Mouse (Mus musculus): ENCODE measurements around the gene Hemgn. TPM values are rescaled to one million over a fixed set of nuclear protein-coding genes. Genes with fewer than 3 reads are reported as not detected.

Hemgn gene
- polyA plus RNA-seq, 1 experiment from 2014 or later, result 0.22 TPM

DNA sequence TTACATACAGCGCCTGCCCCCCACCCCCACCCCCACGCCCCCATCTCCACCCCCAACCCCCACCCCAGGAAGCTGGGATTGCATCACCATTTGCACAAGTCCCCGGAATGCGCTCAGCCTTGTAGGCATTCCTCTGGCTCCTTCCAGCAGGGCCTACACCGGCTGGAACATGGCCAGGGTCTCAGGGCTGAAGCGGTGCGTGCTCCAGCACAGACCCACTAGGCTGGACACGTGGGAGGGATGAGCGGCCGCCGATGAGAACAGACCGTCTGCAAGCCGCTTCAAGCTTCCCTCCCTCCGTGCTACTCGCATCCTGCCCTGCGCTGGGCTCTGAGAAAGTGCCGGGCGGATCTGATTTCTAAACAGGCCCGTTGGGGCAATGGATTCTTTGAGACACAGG, 42.3 kb downstream of the Hemgn start:
- Histone ChIP-seq H3K36me3 (no peaks in the 10 kb centered on the region), H3K27me3 (peaks cover 47% of the 10 kb centered on the region), H3K4me2 (peak overlapping the region; percentile 35), H3K4me1 (replicated peaks) (peaks cover 10% of the 10 kb centered on the region; the same call in 1 of the 2 replicates), H3K4me3 (peak overlapping the region; percentile 8; the same call in 1 of the 2 replicates), H3K9ac (0 out of 2 replicates have a peak overlapping the region, but pooled peaks have one; percentile 36), H3K9me3 (no peaks in the 10 kb centered on the region), H3K27ac (no peak overlapping the region)
- peak; percentile 60 for ATAC-seq (ENCODE audit: low FRiP score)
- 4% methylated on average over 19 of the region's 19 CpGs for WGBS

DNA sequence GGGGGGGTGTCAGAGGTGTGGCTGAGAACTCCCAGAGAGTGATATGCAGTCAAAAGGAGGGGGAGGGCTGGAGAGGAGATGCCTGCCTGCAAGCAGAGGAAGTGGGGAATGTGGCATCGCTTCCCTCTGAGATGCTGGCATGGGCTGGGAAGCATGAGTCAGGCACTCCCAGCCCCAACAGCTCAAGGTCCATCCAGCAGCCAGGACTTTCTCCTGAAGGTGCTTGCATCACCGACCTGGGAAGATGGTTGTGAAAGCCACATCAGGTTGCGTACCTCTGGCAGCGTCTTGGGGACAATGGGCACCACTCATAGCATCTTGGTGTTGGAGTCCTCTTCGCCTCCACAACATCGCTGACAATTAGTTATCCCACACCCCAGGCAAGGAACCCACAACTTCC, 42.9 kb downstream of the Hemgn start:
- Histone ChIP-seq H3K4me3 (no peak overlapping the region), H3K4me1 (replicated peaks) (peaks cover 10% of the 10 kb centered on the region; the same call in 1 of the 2 replicates), H3K36me3 (no peaks in the 10 kb centered on the region), H3K27ac (no peak overlapping the region), H3K4me2 (no peak overlapping the region), H3K9me3 (no peaks in the 10 kb centered on the region), H3K9ac (no peak overlapping the region), H3K27me3 (peaks cover 53% of the 10 kb centered on the region)
- WGBS, result 54% methylated on average over 6 of the region's 6 CpGs
- ATAC-seq (ENCODE audit: low FRiP score), result no peak

DNA sequence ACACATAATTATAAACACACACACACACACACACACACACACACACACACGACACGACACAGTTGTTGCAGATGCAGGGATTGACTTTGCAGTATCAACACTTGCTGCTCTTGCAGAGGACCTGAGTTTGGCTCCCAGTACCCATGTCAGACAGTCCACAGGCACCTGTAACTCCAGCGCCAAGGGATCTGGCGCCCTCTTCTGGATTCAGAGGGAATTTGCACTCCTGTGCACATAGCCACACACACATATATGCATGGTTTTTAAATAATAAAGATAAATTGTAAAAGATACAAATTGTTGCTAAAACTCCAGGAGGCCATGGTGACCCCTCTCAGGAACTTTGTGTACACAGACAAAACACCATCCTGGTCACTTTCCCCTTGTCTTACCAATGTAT, 44.2 kb downstream of the Hemgn start:
- Histone ChIP-seq H3K9ac (no peak overlapping the region), H3K4me2 (no peak overlapping the region), H3K36me3 (no peaks in the 10 kb centered on the region), H3K4me1 (replicated peaks) (peaks cover 10% of the 10 kb centered on the region; the same call in 1 of the 2 replicates), H3K27ac (no peak overlapping the region), H3K9me3 (no peaks in the 10 kb centered on the region), H3K27me3 (peaks cover 55% of the 10 kb centered on the region), H3K4me3 (no peak overlapping the region)
- 67% methylated on average over 4 of the region's 4 CpGs for WGBS
- no peak for ATAC-seq (ENCODE audit: low FRiP score)

DNA sequence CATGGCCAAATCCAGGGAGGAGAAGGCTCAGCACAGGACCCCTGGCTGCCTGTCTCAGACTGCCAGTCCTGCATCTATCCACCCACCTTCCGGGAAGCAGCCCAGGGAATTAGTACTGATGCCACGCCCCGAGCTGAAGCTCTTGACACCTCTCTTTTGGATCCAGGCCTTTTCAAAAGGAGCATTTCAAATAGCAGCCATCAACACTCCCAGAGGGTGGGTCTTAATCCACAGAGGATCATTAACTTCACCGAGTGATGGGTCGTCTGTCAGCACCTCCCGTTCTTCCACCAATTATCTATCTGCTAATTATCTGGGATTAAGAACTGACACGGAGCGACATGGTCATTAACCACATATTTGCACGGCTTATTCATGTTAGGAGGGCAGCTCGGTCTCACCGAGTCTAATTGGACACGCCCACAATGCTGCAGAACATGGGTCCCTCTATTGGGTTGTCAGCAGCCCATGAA, 45.8 kb downstream of the Hemgn start:
- no peak for ATAC-seq (ENCODE audit: low FRiP score)
- Histone ChIP-seq H3K36me3 (no peaks in the 10 kb centered on the region), H3K27me3 (peaks cover 55% of the 10 kb centered on the region), H3K4me3 (no peak overlapping the region), H3K4me2 (peak overlapping the region; percentile 2; the same call in 1 of the 2 replicates), H3K27ac (no peak overlapping the region), H3K4me1 (replicated peaks) (peaks cover 10% of the 10 kb centered on the region; the same call in 1 of the 2 replicates), H3K9me3 (no peaks in the 10 kb centered on the region), H3K9ac (no peak overlapping the region)
- 20% methylated on average over 12 of the region's 12 CpGs for WGBS

DNA sequence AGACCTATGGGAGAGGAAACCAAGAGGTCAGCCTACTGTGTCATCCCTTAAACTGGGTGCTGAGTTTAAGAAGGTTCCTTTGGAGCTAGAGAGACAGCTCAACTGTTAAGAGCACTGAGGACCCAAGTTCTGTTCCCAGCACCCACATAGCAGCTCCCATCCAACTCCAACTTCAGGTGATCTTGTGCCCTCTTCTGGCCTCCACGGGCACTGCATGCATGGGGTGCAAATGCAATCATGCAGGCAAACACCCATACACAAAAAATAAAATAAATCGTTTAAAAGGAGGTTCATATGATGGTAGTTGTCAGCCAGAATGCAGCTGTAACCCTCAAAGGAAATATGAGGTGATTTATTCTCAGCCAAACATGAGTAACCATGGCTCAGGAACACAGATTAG, 48.9 kb downstream of the Hemgn start:
- no peaks in the 10 kb centered on the region for H3K9me3 ChIP-seq
- no peak for ATAC-seq (ENCODE audit: low FRiP score)
- peaks cover 38% of the 10 kb centered on the region for H3K27me3 ChIP-seq
- H3K4me3 ChIP-seq, result no peak overlapping the region
- no peak overlapping the region for H3K27ac ChIP-seq
- H3K4me1 ChIP-seq (replicated peaks), result peaks cover 7% of the 10 kb centered on the region; the same call in 1 of the 2 replicates
- WGBS, result 88% methylated on average over 2 of the region's 2 CpGs
- no peaks in the 10 kb centered on the region for H3K36me3 ChIP-seq
- H3K9ac ChIP-seq, result no peak overlapping the region
- no peak overlapping the region for H3K4me2 ChIP-seq

DNA sequence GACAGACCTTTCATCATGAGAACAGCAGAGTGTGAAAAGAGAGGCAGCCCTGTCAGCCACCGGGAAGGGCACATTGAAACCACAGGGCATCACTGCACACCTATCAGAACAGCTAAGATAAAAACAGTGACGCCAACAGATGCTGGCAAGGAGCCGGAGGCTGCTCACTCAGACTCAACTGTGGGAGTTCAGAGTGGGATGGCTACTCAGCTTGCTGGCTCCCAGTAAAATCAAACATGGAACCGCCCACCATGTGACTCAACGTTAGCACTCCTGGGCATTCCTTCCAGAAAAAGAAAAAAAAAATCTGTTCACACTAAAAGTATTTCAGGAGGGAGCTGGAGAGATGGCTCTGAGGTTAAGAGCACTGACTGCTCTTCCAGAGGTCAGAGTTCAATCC, 52.0 kb downstream of the Hemgn start:
- no peak overlapping the region for H3K27ac ChIP-seq
- no peak overlapping the region for H3K9ac ChIP-seq
- no peaks in the 10 kb centered on the region for H3K9me3 ChIP-seq
- H3K4me3 ChIP-seq, result no peak overlapping the region
- peaks cover 38% of the 10 kb centered on the region for H3K27me3 ChIP-seq
- ATAC-seq (ENCODE audit: low FRiP score), result no peak
- H3K4me2 ChIP-seq, result no peak overlapping the region
- no peaks in the 10 kb centered on the region for H3K36me3 ChIP-seq
- 78% methylated on average over 5 of the region's 5 CpGs for WGBS
- no peaks in the 10 kb centered on the region for H3K4me1 ChIP-seq (replicated peaks)

DNA sequence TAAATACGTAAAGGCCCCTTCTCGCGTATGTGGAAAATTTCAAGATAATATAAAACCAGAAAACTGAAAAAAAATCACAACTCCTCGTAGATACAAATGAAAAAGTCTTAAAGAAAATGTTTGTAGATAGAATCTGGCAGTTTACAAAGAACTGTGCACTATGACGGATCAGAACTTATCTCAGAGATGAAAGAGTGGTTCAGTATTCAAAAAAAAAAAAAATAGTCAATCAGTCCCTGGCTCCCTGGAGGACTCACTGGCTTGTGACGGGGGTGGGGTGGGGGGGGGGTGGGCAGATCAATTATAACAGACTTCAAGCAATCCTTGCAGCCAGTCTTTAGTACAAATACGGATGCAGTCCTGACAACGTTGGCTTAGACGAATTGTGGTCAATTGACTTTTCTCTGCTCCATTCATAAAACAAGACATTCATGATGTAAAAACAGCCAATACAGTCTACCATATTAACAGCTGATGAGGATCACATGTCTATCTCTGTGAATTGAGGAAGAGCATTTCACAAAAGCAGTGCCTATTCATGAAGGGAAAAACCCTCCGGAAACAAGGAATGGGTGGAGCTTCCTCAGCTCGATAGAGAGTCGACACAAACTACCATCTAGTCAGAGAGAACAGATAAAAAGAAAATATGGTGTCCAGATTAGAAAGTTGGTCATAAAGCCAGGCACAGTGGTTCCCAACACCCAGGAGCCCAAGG, 53.6 kb downstream of the Hemgn start:
- no peak for ATAC-seq (ENCODE audit: low FRiP score)
- no peak overlapping the region for H3K9ac ChIP-seq
- no peak overlapping the region for H3K27ac ChIP-seq
- H3K4me3 ChIP-seq, result no peak overlapping the region
- H3K36me3 ChIP-seq, result no peaks in the 10 kb centered on the region
- H3K4me1 ChIP-seq (replicated peaks), result no peaks in the 10 kb centered on the region
- WGBS, result 78% methylated on average over 12 of the region's 12 CpGs
- no peaks in the 10 kb centered on the region for H3K9me3 ChIP-seq
- peaks cover 44% of the 10 kb centered on the region for H3K27me3 ChIP-seq
- H3K4me2 ChIP-seq, result no peak overlapping the region

DNA sequence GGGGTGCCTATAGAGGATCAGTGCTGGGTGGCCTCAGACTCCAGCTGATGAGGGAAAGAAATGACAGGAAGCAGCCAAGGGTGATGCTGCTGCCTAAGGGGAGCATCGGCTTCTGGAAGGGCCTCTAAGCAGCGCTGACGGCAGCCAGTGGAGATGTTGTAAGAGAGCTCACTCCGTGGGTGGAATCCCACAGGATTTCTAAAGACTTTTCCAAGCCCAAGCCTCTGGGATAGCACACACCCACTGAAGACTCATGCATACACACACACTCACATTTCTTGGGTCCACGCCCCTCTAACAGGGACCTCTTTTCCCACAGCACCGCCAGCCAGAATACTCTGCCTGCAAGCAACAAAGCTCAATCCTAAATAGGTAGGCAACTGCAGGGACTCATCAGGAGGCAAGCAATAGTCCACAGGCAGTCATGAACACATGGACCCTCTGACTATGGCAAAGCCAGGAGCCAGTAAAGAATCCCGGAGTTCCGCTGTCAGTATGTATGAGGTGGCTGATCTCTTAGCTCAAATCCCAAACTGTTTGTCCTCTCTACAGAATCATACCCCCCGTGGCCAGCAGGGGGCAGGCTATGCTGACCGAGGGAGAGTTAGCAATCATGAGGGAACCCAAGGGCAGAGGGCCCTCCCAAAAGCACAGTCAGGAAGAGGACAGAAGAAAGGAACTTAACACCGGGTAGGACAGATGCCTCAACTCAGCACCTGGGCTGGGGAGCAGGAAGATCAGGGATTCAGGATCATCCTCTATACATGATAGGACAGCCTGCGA, 56.8 kb downstream of the Hemgn start:
- Histone ChIP-seq H3K4me2 (no peak overlapping the region), H3K4me1 (replicated peaks) (0 out of 2 replicates have a peak, but pooled peaks cover 6% of the 10 kb centered on the region), H3K27ac (no peak overlapping the region), H3K9ac (no peak overlapping the region), H3K27me3 (peaks cover 72% of the 10 kb centered on the region), H3K4me3 (no peak overlapping the region), H3K9me3 (no peaks in the 10 kb centered on the region), H3K36me3 (no peaks in the 10 kb centered on the region)
- WGBS, result 54% methylated on average over 12 of the region's 12 CpGs
- ATAC-seq (ENCODE audit: low FRiP score), result no peak

DNA sequence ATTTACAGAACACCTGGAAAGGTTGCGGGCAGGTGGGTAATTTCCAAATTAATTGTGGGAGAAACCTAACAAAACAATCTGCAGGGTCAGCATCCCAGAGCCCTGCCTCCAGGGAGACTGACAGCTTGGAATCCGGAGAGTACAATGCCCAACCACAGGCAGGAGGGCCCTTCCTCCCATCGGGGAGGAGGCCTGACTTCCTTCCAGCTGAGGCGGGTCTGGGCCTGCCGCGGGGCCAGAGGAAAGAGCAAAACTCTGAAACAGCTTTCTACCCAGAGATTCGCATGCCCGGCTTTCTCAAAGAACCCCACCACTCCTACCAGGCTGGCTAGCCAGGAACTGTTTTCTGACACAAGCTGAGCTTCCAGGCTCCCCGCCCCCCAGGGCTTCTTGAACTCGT, 60.3 kb downstream of the Hemgn start:
- 0 out of 2 replicates have a peak, but pooled peaks cover 6% of the 10 kb centered on the region for H3K4me1 ChIP-seq (replicated peaks)
- no peak overlapping the region for H3K9ac ChIP-seq
- no peak overlapping the region for H3K4me3 ChIP-seq
- H3K27me3 ChIP-seq, result peaks cover 94% of the 10 kb centered on the region
- H3K27ac ChIP-seq, result no peak overlapping the region
- 7% methylated on average over 10 of the region's 10 CpGs for WGBS
- no peak overlapping the region for H3K4me2 ChIP-seq
- H3K9me3 ChIP-seq, result no peaks in the 10 kb centered on the region
- H3K36me3 ChIP-seq, result no peaks in the 10 kb centered on the region
- ATAC-seq (ENCODE audit: low FRiP score), result no peak

DNA sequence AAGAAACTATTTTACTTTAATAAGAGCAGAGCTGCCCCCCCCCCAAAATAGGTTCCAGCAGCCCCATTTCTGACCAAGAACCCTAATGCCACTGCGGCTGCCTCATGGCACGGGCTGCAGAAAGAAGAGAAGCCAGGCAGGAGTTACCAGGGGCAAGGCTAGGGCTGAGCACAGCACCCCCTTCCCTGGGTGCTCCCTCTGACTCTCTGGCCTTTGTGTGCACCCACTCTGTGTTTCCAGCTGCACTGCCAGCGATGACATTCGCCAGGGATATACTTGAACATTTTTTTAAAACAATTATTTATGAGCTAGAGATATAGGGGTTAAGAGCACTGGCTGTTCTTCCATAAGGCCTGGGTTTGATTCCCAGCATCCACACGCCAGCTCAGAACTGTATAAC, 63.8 kb downstream of the Hemgn start:
- Histone ChIP-seq H3K36me3 (no peaks in the 10 kb centered on the region), H3K27ac (no peak overlapping the region), H3K4me3 (no peak overlapping the region), H3K9me3 (no peaks in the 10 kb centered on the region), H3K27me3 (peaks cover 96% of the 10 kb centered on the region), H3K4me2 (no peak overlapping the region), H3K4me1 (replicated peaks) (peaks cover 8% of the 10 kb centered on the region), H3K9ac (no peak overlapping the region)
- no peak for ATAC-seq (ENCODE audit: low FRiP score)
- 40% methylated on average over 5 of the region's 5 CpGs for WGBS

DNA sequence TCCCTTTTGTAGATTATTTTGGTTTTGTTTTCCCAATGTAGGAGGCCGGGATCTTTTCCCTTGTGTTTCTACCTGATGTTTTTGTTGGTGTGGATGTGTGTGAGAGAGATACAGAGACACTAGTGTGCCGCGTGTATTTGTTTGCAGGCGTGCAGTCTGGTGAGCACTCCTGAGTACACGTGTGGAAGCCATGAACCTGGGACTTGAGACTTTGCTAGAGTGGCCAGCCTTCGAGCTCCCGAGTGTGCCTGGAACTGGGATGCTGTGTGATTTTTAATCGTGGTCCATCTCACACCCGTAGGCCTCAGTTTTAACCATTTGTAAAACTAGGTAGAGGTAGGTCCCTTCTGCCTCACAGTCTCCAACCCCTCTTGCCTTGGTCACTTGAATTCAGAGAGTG, 64.4 kb downstream of the Hemgn start:
- Histone ChIP-seq H3K4me1 (replicated peaks) (peaks cover 14% of the 10 kb centered on the region), H3K4me2 (no peak overlapping the region), H3K9ac (no peak overlapping the region), H3K36me3 (no peaks in the 10 kb centered on the region), H3K4me3 (no peak overlapping the region), H3K27ac (no peak overlapping the region), H3K27me3 (peaks cover 99% of the 10 kb centered on the region), H3K9me3 (no peaks in the 10 kb centered on the region)
- no peak for ATAC-seq (ENCODE audit: low FRiP score)
- WGBS, result 16% methylated on average over 9 of the region's 9 CpGs

DNA sequence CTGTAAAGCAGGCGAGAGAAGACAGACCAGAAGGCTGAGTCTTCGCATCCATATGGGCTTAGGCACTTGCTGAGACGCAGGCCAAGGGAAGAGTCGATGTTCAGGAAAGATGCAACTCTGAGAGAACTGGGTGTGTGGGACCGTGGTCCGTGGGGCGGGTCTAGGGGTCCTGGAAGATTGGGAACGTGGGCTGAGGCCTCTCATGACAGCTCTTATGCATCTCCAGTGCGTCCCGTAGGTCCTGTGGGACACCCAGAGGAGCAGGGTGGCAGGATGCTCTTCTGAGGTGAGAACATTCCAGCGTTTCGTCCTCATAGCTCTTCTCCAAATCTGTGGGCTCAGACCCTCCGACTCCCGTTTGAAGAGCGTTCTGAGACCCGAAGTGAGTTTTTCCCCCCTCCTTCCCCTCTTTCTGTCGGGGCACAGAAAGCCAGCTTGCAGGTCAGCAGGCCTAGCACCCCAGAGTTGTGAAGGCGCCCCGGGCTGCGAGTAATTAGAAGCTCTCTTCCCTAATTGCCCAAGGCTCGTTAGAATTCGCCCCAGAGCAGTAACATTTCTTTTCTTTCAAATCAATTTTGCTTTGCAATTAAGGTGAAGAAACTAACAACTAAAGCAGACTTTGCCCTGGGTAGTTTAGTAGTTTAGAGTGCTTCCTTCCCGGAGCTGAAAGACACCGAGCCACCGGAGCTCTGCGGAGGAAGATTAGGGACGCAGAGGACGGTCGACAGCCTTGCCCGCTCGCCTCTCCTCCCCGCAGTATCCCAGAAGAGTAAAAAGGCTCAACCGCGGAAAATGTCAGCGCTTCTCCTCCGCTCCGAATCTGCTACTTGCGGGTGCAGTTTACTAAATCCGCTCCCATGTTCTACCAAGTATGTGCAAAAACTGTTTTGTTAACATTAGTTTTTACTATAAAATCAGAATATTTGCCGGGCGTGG, 65.5 kb downstream of the Hemgn start:
- no peak overlapping the region for H3K27ac ChIP-seq
- peaks cover 15% of the 10 kb centered on the region for H3K4me1 ChIP-seq (replicated peaks)
- WGBS, result 3% methylated on average over 41 of the region's 41 CpGs
- no peak overlapping the region for H3K4me2 ChIP-seq
- H3K9ac ChIP-seq, result no peak overlapping the region
- no peak for ATAC-seq (ENCODE audit: low FRiP score)
- H3K36me3 ChIP-seq, result no peaks in the 10 kb centered on the region
- no peaks in the 10 kb centered on the region for H3K9me3 ChIP-seq
- peaks cover 99% of the 10 kb centered on the region for H3K27me3 ChIP-seq
- H3K4me3 ChIP-seq, result no peak overlapping the region

Data from hindbrain, embryonic 13.5 days (tissue).